Mouse (Mus musculus): ENCODE measurements around the gene Fads3.

- TF ChIP-seq CTCF (IDR thresholded peaks at IDR 0.05) (no peak), EP300 (IDR thresholded peaks at IDR 0.05) (no peak)
These were observed 20.3 kb downstream of the Fads3 start for GRCm38 (mm10) chr19:10061624-10062023.

Measured in lung, postnatal 0 days (tissue).